ENCODE assay signal across 1 mouse cellular context in the genomic region with DNA sequence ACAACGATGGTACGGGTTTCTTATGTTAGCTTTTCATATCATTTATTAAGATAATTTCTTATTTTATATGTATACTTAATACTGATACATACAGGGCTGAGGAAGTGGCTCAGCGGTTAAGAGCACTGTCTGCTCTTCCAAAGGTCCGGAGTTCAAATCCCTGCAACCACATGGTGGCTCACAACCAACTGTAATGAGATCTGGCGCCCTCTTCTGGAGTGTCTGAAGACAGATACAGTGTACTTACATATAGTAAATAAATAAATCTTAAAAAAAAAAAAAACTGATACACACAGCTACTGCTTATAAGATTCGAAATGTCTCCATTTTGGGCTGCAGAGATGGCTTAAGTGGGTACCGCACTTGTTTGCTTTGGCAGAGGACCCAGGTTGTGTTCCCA.
A peak's percentile ranks its signal among the peaks of the same experiment; 100 is the strongest.
TF ChIP-seq lines count a peak whose summit lies in the region.

No protein-coding gene starts in this region.

TF ChIP-seq in ES-E14, 5 proteins besides CTCF, POLR2A, EP300 and RAD21:
- TF ChIP-seq ZC3H11A (IDR thresholded peaks at IDR 0.05; ENCODE audit: borderline replicate concordance, low read depth, low read length) (no peak), ZNF384 (IDR thresholded peaks at IDR 0.05; ENCODE audit: low read depth, low read length) (0 out of 2 replicates have a peak, but pooled peaks have one; percentile 43)
